Mouse (Mus musculus) lung, adult 2 months (tissue): ENCODE data around the gene Myd88.

ENCODE experiments used
- CTCF ChIP-seq: fragments of 200-500 bp; IDR thresholded peaks from 2 replicates; pipeline ENCODE4 v1.5.1; 2011; ENCODE audit warnings: mild to moderate bottlenecking, low read length, control low read depth; ENCODE audit not compliant: insufficient read depth
- POLR2A ChIP-seq: fragments of 200-500 bp; IDR thresholded peaks from 2 replicates; pipeline ENCODE4 v1.6.1; 2011; ENCODE audit warnings: low read depth, mild to moderate bottlenecking, control low read depth, low read length, borderline replicate concordance; ENCODE audit errors: extremely low read depth

DNA sequence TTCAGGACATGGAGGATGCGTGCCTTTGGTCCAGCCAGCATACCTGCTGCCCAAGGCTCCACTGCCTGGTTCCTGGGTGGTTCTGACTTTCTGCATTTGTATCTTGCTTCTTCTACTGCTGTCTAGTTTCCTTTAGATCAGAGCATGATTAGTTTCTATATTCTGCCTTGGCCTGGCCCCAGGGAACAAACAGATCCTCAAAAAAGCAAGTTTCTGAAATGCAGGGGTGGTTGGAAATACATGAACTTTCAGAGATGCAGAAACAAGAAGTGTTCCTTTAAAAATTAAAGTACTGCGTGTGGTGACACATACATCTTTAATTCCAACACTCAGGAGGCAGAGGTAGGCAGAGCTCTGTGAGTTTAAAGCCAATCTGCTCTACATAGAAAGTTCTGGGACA is 6.4 kb downstream of the Myd88 start:
- TF ChIP-seq CTCF: no peak
- no peak for TF ChIP-seq POLR2A
